Mouse (Mus musculus) hindbrain, postnatal 0 days (tissue): Measurements from ENCODE around the gene Lrrfip2. TPM values are rescaled to one million over a fixed set of nuclear protein-coding genes. Genes with fewer than 3 reads are reported as not detected.

Experiments used
- ATAC-seq: fragments of 200-750 bp; cut with Nextera tagmentation; 2 replicates; pipeline ENCODE4 v1.8.0; 2017; ENCODE audit warnings: mild to moderate bottlenecking, moderate TSS enrichment, moderate library complexity
- DNase-seq: peaks from one replicate; pipeline ENCODE4 v3.0.0-alpha.2; 2015; ENCODE audit warnings: low spot score
- H3K27ac ChIP-seq: fragments of 300-500 bp; sonication (generic); 2 replicates; pipeline ENCODE4 v1.5.1; 2014; ENCODE audit warnings: mild to moderate bottlenecking
- H3K27me3 ChIP-seq: fragments of 300-500 bp; sonication (generic); 2 replicates; pipeline ENCODE4 v1.6.1; 2014; ENCODE audit warnings: low read length, mixed read lengths; ENCODE audit not compliant: insufficient read depth
- H3K36me3 ChIP-seq: fragments of 300-500 bp; sonication (generic); 2 replicates; pipeline ENCODE4 v1.6.1; 2014; ENCODE audit warnings: low read length, mixed read lengths; ENCODE audit not compliant: insufficient read depth
- H3K4me1 ChIP-seq: fragments of 300-500 bp; sonication (generic); 2 replicates; pipeline ENCODE4 v1.6.1; 2014; ENCODE audit warnings: antibody characterized with exemption, low read length, mixed read lengths; ENCODE audit not compliant: insufficient read depth
- H3K4me2 ChIP-seq: fragments of 300-500 bp; sonication (generic); 2 replicates; pipeline ENCODE4 v1.6.1; 2014; ENCODE audit warnings: low read depth, mild to moderate bottlenecking, low read length, moderate library complexity, mixed read lengths
- H3K4me3 ChIP-seq: fragments of 300-500 bp; sonication (generic); 2 replicates; pipeline ENCODE4 v1.5.1; 2014; ENCODE audit warnings: low read length
- H3K9ac ChIP-seq: fragments of 300-500 bp; sonication (generic); replicated peaks from 2 replicates; pipeline ENCODE4 v1.6.1; 2014; ENCODE audit warnings: mild to moderate bottlenecking, low read length, moderate library complexity, mixed read lengths
- H3K9me3 ChIP-seq: fragments of 300-500 bp; sonication (generic); 2 replicates; pipeline ENCODE4 v1.6.1; 2016; ENCODE audit warnings: low read length, mixed read lengths
- CTCF ChIP-seq: IDR thresholded peaks from 2 replicates; pipeline ENCODE4 v1.5.1; 2016; ENCODE audit warnings: antibody characterized with exemption, control low read depth, low read depth
- WGBS: fragments of 180-500 bp; shearing (Covaris S2); extraction: QIAGEN DNeasy Blood & Tissue Kit; methylation state at CpG from one replicate; pipeline ENCODE4 v1.1.7; 2014; 5-methylcytosine and 5-hydroxymethylcytosine counted together
- polyA plus RNA-seq: library from polyadenylated mRNA; unstranded; fragments of >200 nt; fragmentation: Nextera tagmentation; extraction: Ambion mirVana; gene quantifications from 2 replicates; pipeline ENCODE4 v1.2.1, GENCODE M21; 2015
- total RNA-seq: library from RNA; depleted of rRNA; stranded (reverse); fragments of >200 nt; gene quantifications from 2 replicates; pipeline ENCODE4 v1.2.3, GENCODE M21; 2014

Lrrfip2 gene
- total and polyA plus RNA-seq, 2 experiments from 2014 or later: 20.8 to 38.8 TPM

- no peak for ATAC-seq
- WGBS: 82% methylated on average over 5 of the region's 5 CpGs
- Histone ChIP-seq H3K9me3 (no peaks in the 10 kb centered on the region), H3K36me3 (no peaks in the 10 kb centered on the region), H3K9ac (no peak overlapping the region), H3K27me3 (no peaks in the 10 kb centered on the region), H3K4me3 (no peak overlapping the region), H3K27ac (no peak overlapping the region), H3K4me2 (no peak overlapping the region), H3K4me1 (no peaks in the 10 kb centered on the region)
- no peak for TF ChIP-seq CTCF
- DNase-seq: no peak
Observed at GRCm38 (mm10) chr9:111094626-111095025, 22.8 kb upstream of the Lrrfip2 start.

DNA sequence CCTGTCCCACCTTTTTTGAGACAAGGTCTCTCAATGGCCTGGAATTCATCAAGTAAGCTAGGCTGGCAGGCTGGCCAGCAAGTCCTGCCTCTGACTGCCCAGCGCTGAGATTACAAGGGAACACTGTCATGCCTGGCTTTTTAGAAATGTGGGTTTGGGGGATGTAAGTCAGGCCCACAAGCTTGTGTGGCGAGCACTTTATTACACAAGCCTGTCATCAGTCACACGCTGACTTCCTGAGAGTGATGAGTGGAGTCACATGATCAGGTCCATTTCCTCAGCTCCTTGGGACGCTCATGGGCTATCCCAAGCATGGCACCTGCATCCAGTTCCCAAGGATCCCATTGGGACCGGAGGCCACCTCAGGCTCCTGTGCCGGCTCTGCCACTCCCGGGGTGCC lies 21.7 kb upstream of the Lrrfip2 start:
- WGBS: 87% methylated on average over 7 of the region's 7 CpGs
- H3K4me2 ChIP-seq: no peak overlapping the region
- H3K4me1 ChIP-seq: no peaks in the 10 kb centered on the region
- DNase-seq (no peak), ATAC-seq (no peak)
- no peaks in the 10 kb centered on the region for H3K36me3 ChIP-seq
- no peak overlapping the region for H3K9ac ChIP-seq
- no peak overlapping the region for H3K27ac ChIP-seq
- no peaks in the 10 kb centered on the region for H3K27me3 ChIP-seq
- H3K4me3 ChIP-seq: no peak overlapping the region
- no peaks in the 10 kb centered on the region for H3K9me3 ChIP-seq
- no peak for TF ChIP-seq CTCF

DNA sequence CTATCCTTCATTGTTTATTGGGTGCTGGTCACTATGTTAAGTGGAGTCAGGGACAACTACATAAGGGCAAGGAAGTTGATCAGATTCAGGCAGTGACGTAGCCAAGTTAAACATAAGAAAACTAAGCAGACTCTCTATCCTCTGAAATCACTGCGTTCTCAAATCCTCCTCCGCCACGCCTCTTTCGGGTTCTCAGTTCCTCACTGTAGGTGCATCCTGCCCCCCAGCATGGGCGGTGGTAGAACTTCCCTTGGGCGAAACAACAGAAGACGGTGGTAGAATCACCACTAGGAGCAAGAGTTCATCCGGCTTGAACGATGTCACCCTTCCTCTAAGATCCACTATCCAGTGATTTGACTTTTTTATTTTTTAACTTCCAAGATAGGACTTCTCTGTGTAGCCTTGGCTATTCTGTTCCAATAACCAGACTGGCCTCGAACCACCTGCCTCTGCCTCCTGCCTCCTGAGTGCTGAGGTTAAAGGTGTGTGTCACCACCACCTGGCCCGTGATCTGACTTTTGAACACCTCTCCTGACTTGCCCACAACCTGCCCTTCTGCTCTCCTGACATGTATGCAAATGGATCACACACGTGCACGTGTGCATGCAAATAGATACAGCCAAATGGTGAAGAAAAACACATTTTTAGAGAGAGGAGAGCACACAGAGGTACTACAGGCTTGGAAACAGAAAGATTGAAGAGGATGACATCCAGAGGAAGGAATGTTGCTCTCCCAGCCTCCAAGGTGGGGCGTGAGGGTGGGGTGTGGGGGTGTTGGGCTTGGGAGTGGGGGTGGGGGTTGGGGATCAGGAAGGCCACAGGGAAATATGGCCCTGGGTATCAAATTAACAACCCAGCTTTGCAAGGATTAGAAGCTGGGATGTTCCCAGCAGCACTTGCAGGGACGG lies 20.7 kb upstream of the Lrrfip2 start:
- no peak overlapping the region for H3K27ac ChIP-seq
- no peak for DNase-seq
- H3K27me3 ChIP-seq: no peaks in the 10 kb centered on the region
- TF ChIP-seq CTCF: no peak
- no peak overlapping the region for H3K4me3 ChIP-seq
- H3K9ac ChIP-seq: no peak overlapping the region
- no peaks in the 10 kb centered on the region for H3K4me1 ChIP-seq
- WGBS: 86% methylated on average over 16 of the region's 16 CpGs
- H3K36me3 ChIP-seq: no peaks in the 10 kb centered on the region
- H3K9me3 ChIP-seq: no peaks in the 10 kb centered on the region
- no peak for ATAC-seq
- H3K4me2 ChIP-seq: no peak overlapping the region

DNA sequence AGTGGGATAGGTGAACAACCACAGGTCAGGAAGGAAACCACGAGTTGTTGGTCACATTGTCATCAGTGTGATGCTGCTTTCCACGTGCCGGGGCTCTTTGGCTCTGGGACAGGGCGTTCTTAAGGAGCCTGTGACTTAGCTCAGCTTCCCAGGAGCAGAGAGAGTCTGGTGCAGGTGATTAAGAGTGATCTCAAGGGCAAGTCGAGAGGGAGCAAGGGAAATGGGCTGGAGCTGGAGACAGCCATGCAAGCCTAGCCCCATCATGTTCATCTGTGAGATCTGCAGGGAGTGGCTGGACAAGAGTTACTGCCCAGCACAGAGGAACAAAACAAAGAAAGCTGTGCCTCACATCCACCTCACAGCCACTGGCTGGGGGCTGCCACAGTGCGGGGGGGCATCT lies 19.8 kb upstream of the Lrrfip2 start:
- ATAC-seq (no peak), DNase-seq (no peak)
- no peak for TF ChIP-seq CTCF
- Histone ChIP-seq H3K4me2 (no peak overlapping the region), H3K9ac (no peak overlapping the region), H3K36me3 (no peaks in the 10 kb centered on the region), H3K4me3 (no peak overlapping the region), H3K27ac (no peak overlapping the region), H3K4me1 (no peaks in the 10 kb centered on the region), H3K27me3 (no peaks in the 10 kb centered on the region), H3K9me3 (no peaks in the 10 kb centered on the region)
- WGBS: 72% methylated on average over 6 of the region's 6 CpGs

GRCm38 (mm10) chr9:111100406-111100805 lies 17.0 kb upstream of the Lrrfip2 start:
- no peaks in the 10 kb centered on the region for H3K4me1 ChIP-seq
- no peak for TF ChIP-seq CTCF
- ATAC-seq (no peak), DNase-seq (no peak)
- H3K4me3 ChIP-seq: no peak overlapping the region
- no peak overlapping the region for H3K4me2 ChIP-seq
- no peaks in the 10 kb centered on the region for H3K36me3 ChIP-seq
- no peak overlapping the region for H3K9ac ChIP-seq
- H3K9me3 ChIP-seq: no peaks in the 10 kb centered on the region
- H3K27ac ChIP-seq: no peak overlapping the region
- no peaks in the 10 kb centered on the region for H3K27me3 ChIP-seq
- WGBS: 84% methylated on average over 3 of the region's 3 CpGs

GRCm38 (mm10) chr9:111103293-111103692 lies 14.1 kb upstream of the Lrrfip2 start:
- no peak for DNase-seq
- Histone ChIP-seq H3K27me3 (no peaks in the 10 kb centered on the region), H3K4me3 (no peak overlapping the region), H3K27ac (no peak overlapping the region), H3K9ac (no peak overlapping the region), H3K4me2 (no peak overlapping the region), H3K36me3 (no peaks in the 10 kb centered on the region), H3K4me1 (no peaks in the 10 kb centered on the region), H3K9me3 (no peaks in the 10 kb centered on the region)
- ATAC-seq: no peak
- no peak for TF ChIP-seq CTCF
- WGBS: 82% methylated on average over 5 of the region's 5 CpGs

- no peaks in the 10 kb centered on the region for H3K27me3 ChIP-seq
- no peak for TF ChIP-seq CTCF
- 92% methylated on average over 5 of the region's 5 CpGs for WGBS
Observed at GRCm38 (mm10) chr9:111103893-111104292, 13.5 kb upstream of the Lrrfip2 start.

More at GRCm38 (mm10) chr9:111103893-111104292, 13.5 kb upstream of the Lrrfip2 start:
- no peak overlapping the region for H3K4me3 ChIP-seq
- no peak overlapping the region for H3K27ac ChIP-seq
- H3K36me3 ChIP-seq: no peaks in the 10 kb centered on the region
- H3K9me3 ChIP-seq: no peaks in the 10 kb centered on the region
- H3K4me2 ChIP-seq: no peak overlapping the region
- H3K9ac ChIP-seq: no peak overlapping the region
- no peaks in the 10 kb centered on the region for H3K4me1 ChIP-seq
- ATAC-seq: no peak
- no peak for DNase-seq
